8 mouse cellular contexts compared by ENCODE assay signal in genomic region chr2:181384919-181385391, GRCm38 (mm10). TPM values are rescaled to one million over a fixed set of nuclear protein-coding genes. Genes with fewer than 3 reads are reported as not detected.
DNase-seq lines count a peak whose midpoint lies in the region; ATAC-seq lines count a peak whose summit lies in the region.
"Had no signal": no experiment of that assay in that cellular context is flagged by ENCODE, and none has a peak within 500 bp of the region (broad histone marks: within the 10 kb centered on the region; RNA-seq: fewer than 3 reads in every experiment).

No protein-coding gene starts in this region.

- peak; percentile 78 for DNase-seq in left cerebral cortex, postnatal 4 days
- no peak for DNase-seq in left cerebral cortex, adult 8-10 months (ENCODE audit: low spot score in 2 of 2)
- DNase-seq in embryonic facial prominence, embryonic 10.5 days (ENCODE audit: low spot score) = peak; percentile 24
- peak; percentile 57 for DNase-seq in lung, postnatal 14 days
- DNase-seq in thymus, postnatal 36 days = no peak
- DNase-seq in embryo, embryonic 9.5 days (ENCODE audit: extremely low spot score) = no peak

- H3K27me3 ChIP-seq in embryonic facial prominence, embryonic 10.5 days (replicated peaks; ENCODE audit: low read depth, poor library complexity, severe bottlenecking) = no peaks in the 10 kb centered on the region
- H3K27me3 ChIP-seq in heart, embryonic 14.5 days (ENCODE audit: control insufficient read depth, insufficient read depth, low read length) = no peaks in the 10 kb centered on the region

- intact Hi-C loops in left cerebral cortex, postnatal 4 days (cut with DNase I) = no loop called here

- no peaks in the 10 kb centered on the region for H3K4me1 ChIP-seq in embryonic facial prominence, embryonic 10.5 days
- H3K4me1 ChIP-seq in heart, embryonic 14.5 days (ENCODE audit: control insufficient read depth in 2 of 2, insufficient read depth in 2 of 2, low read length in 2 of 2) = no peaks in the 10 kb centered on the region; a peak in 1 of 4 replicates

- 78% methylated on average over 4 of the region's 4 CpGs for WGBS in embryonic facial prominence, embryonic 10.5 days
- WGBS in heart, embryonic 14.5 days = 77% methylated on average over 4 of the region's 4 CpGs

- no peaks in the 10 kb centered on the region for H3K9me3 ChIP-seq in embryonic facial prominence, embryonic 10.5 days
- H3K9me3 ChIP-seq in heart, embryonic 14.5 days (ENCODE audit: control insufficient read depth, low read length) = no peaks in the 10 kb centered on the region

- H3K36me3 ChIP-seq in embryonic facial prominence, embryonic 10.5 days (replicated peaks) = peaks cover 80% of the 10 kb centered on the region
- H3K36me3 ChIP-seq in heart, embryonic 14.5 days (ENCODE audit: control insufficient read depth, insufficient read depth, low read length) = peaks cover 76% of the 10 kb centered on the region

- no peak overlapping the region for H3K4me2 ChIP-seq in heart, embryonic 14.5 days (ENCODE audit: low read length)

- peak; percentile 33; the same call in 1 of the 2 replicates for ATAC-seq in heart, embryonic 14.5 days (ENCODE audit: insufficient number of reproducible peaks, insufficient read depth, low FRiP score, low read depth)

- H3K4me3 ChIP-seq in embryonic facial prominence, embryonic 10.5 days = no peak overlapping the region
- no peak overlapping the region for H3K4me3 ChIP-seq in heart, embryonic 14.5 days (ENCODE audit: control insufficient read depth in 1 of 2, insufficient read depth in 1 of 2, low read depth in 1 of 2, low read length in 2 of 2)
- H3K4me3 ChIP-seq: myocyte had no signal

- peak overlapping the region; percentile 44; the same call in 1 of the 2 replicates for H3K27ac ChIP-seq in embryonic facial prominence, embryonic 10.5 days (replicated peaks)
- H3K27ac ChIP-seq in heart, embryonic 14.5 days (replicated peaks in 1 of 2; ENCODE audit: control insufficient read depth in 1 of 2, insufficient read depth in 1 of 2, low read depth in 2 of 2, low read length in 2 of 2) = no peak overlapping the region

- no peak overlapping the region for H3K9ac ChIP-seq in heart, embryonic 14.5 days (ENCODE audit: low read length)

RNA-seq across cellular contexts. Expression of gene Lime1, which starts 5.1 kb away (rescaled TPM):
- 10 to 100 TPM; 40.8 to 44.9 TPM for total RNA-seq in left cerebral cortex, postnatal 4 days (2021)
- 10 to 100 TPM; 33.0 to 37.9 (median 34.9) TPM for total RNA-seq in left cerebral cortex, adult 8-10 months (2022)
- polyA plus RNA-seq in embryonic facial prominence, embryonic 10.5 days (2016; fragmentation: Nextera tagmentation; extraction: Ambion mirVana) = 25.7 and 30.7 TPM in 2 replicates
- 13.6 and 13.7 TPM in 2 replicates for polyA plus RNA-seq in heart, embryonic 14.5 days (2014; fragmentation: Nextera tagmentation; extraction: Ambion mirVana)

RNA-seq across cellular contexts. Expression of gene Arfrp1, which starts 19.8 kb away (rescaled TPM):
- total RNA-seq in left cerebral cortex, postnatal 4 days (2021) = 10 to 100 TPM; 57.3 to 60.3 TPM
- total RNA-seq in left cerebral cortex, adult 8-10 months (2022) = 10 to 100 TPM; 41.8 to 44.4 (median 43.9) TPM
- 74.0 and 74.4 TPM in 2 replicates for polyA plus RNA-seq in embryonic facial prominence, embryonic 10.5 days (2016; fragmentation: Nextera tagmentation; extraction: Ambion mirVana)
- 42.8 and 46.9 TPM in 2 replicates for polyA plus RNA-seq in heart, embryonic 14.5 days (2014; fragmentation: Nextera tagmentation; extraction: Ambion mirVana)

RNA-seq across cellular contexts. Expression of gene Zgpat, which starts 20.2 kb away (rescaled TPM):
- 10 to 100 TPM; 73.9 to 83.5 TPM for total RNA-seq in left cerebral cortex, postnatal 4 days (2021)
- 10 to 100 TPM; 52.9 to 68.4 (median 59.9) TPM for total RNA-seq in left cerebral cortex, adult 8-10 months (2022)
- 46.9 and 51.8 TPM in 2 replicates for polyA plus RNA-seq in embryonic facial prominence, embryonic 10.5 days (2016; fragmentation: Nextera tagmentation; extraction: Ambion mirVana)
- 26.3 and 26.5 TPM in 2 replicates for polyA plus RNA-seq in heart, embryonic 14.5 days (2014; fragmentation: Nextera tagmentation; extraction: Ambion mirVana)

Comparison
In these comparisons a context has a peak if more than half of its experiments do, and no peak if none do; other contexts are left out.
1. DNase-seq: peak in left cerebral cortex, postnatal 4 days (single experiment), embryonic facial prominence, embryonic 10.5 days (single experiment) and lung, postnatal 14 days (single experiment); none in left cerebral cortex, adult 8-10 months (0 of 2), thymus, postnatal 36 days (0 of 2) and embryo, embryonic 9.5 days (single experiment).